Mouse (Mus musculus) kidney, adult 2 months (tissue): Measurements from ENCODE around the gene P2rx4.

ENCODE experiments used
- CTCF ChIP-seq: fragments of 200-500 bp; conservative IDR thresholded peaks from 2 replicates; pipeline ENCODE4 v1.5.1; 2011; ENCODE audit warnings: low read depth, mild to moderate bottlenecking, control low read depth, low read length, moderate library complexity, mixed read lengths; ENCODE audit not compliant: insufficient read depth, insufficient read length
- POLR2A ChIP-seq: fragments of 200-500 bp; IDR thresholded peaks from one replicate; pipeline ENCODE4 v1.6.1; 2011; ENCODE audit warnings: low read depth, low read length, control low read depth

- TF ChIP-seq POLR2A (no peak), CTCF (peak; percentile 45)
Observed at GRCm38 (mm10) chr5:122726068-122726467, 18.7 kb downstream of the P2rx4 start.
